13 mouse cellular contexts compared by ENCODE assay signal in genomic region chr15:4033168-4034004, GRCm38 (mm10). TPM values are rescaled to one million over a fixed set of nuclear protein-coding genes. Genes with fewer than 3 reads are reported as not detected.
DNase-seq lines count a peak whose midpoint lies in the region; ATAC-seq and TF ChIP-seq lines count a peak whose summit lies in the region.
"Had no signal": no experiment of that assay in that cellular context is flagged by ENCODE, and none has a peak within 500 bp of the region (broad histone marks: within the 10 kb centered on the region; RNA-seq: fewer than 3 reads in every experiment).

No protein-coding gene starts in this region.

- WGBS in heart, adult 2 months: 51% methylated on average over 3 of the region's 3 CpGs
- WGBS in heart, embryonic 11.5 days (ENCODE audit: insufficient replicate concordance): 56% methylated on average over 3 of the region's 3 CpGs
- 52% methylated on average over 3 of the region's 3 CpGs for WGBS in heart, postnatal 0 days
- 33% methylated on average over 3 of the region's 3 CpGs for WGBS in small intestine, adult 2 months

- H3K4me2 ChIP-seq in heart, embryonic 11.5 days: no peak overlapping the region
- no peak overlapping the region for H3K4me2 ChIP-seq in heart, postnatal 0 days (ENCODE audit: low read depth, low read length)
- H3K4me2 ChIP-seq: embryonic facial prominence, embryonic 12.5 days; hindbrain, embryonic 15.5 days; liver, embryonic 11.5 days had no signal

- no peak overlapping the region for H3K9ac ChIP-seq in heart, adult 2 months (ENCODE audit: low read depth, low read length)
- H3K9ac ChIP-seq in heart, embryonic 11.5 days (ENCODE audit: low read depth, low read length): no peak overlapping the region
- no peak overlapping the region for H3K9ac ChIP-seq in heart, postnatal 0 days (replicated peaks; ENCODE audit: low read depth, low read length)
- H3K9ac ChIP-seq: embryonic facial prominence, embryonic 12.5 days; hindbrain, embryonic 15.5 days had no signal

- no peak for TF ChIP-seq POLR2A in heart, adult 2 months (IDR thresholded peaks at IDR 0.05; ENCODE audit: insufficient read depth, low read depth, low read length)
- no peak for TF ChIP-seq POLR2A in small intestine, adult 2 months (IDR thresholded peaks at IDR 0.05; ENCODE audit: low read depth, low read length)

- peak overlapping the region; percentile 75 for H3K27ac ChIP-seq in heart, adult 2 months
- no peak overlapping the region for H3K27ac ChIP-seq in heart, embryonic 11.5 days (ENCODE audit: low read depth, low read length)
- peak overlapping the region; percentile 65 for H3K27ac ChIP-seq in heart, postnatal 0 days (ENCODE audit: low read depth)
- H3K27ac ChIP-seq in small intestine, adult 2 months (ENCODE audit: insufficient read depth, low read depth, low read length): peak overlapping the region; percentile 70
- H3K27ac ChIP-seq: embryonic facial prominence, embryonic 12.5 days; hindbrain, embryonic 15.5 days had no signal

- intact Hi-C loops in heart, adult 2 months (cut with DNase I): no loop called here

- DNase-seq in heart, adult 2 months: no peak
- DNase-seq in kidney, postnatal 36 days: peak; percentile 19 to 37
- DNase-seq in kidney, postnatal 10 days: no peak
- DNase-seq in heart, postnatal 0 days (ENCODE audit: low spot score): peak; percentile 59
- no peak for DNase-seq in c-Kit-positive CD71-positive TER-119-positive erythroid progenitor cells, embryonic 14.5 days (ENCODE audit: low spot score)
- DNase-seq: adrenal gland, adult 2 months; layer of hippocampus, adult 9-11 months had no signal

- no peak for TF ChIP-seq CTCF in heart, adult 2 months (IDR thresholded peaks at IDR 0.05)
- TF ChIP-seq CTCF in heart, postnatal 0 days (IDR thresholded peaks at IDR 0.05; ENCODE audit: low read depth): no peak
- no peak for TF ChIP-seq CTCF in small intestine, adult 2 months (IDR thresholded peaks at IDR 0.05; ENCODE audit: extremely low read depth, insufficient read length, insufficient replicate concordance, low read depth, low read length)

- H3K79me2 ChIP-seq in heart, adult 2 months (replicated peaks; ENCODE audit: control insufficient read depth, insufficient read depth, low read length): no peaks in the 10 kb centered on the region; the same call in 1 of the 2 replicates

- TF ChIP-seq EP300 in heart, adult 2 months (IDR thresholded peaks at IDR 0.05; ENCODE audit: insufficient read depth, low read depth, low read length): no peak
- no peak for TF ChIP-seq EP300 in heart, postnatal 0 days (IDR thresholded peaks at IDR 0.05; ENCODE audit: low read depth)

- H3K36me3 ChIP-seq in heart, adult 2 months (ENCODE audit: control insufficient read depth, insufficient read depth, low read length): peaks cover 32% of the 10 kb centered on the region
- peaks cover 3% of the 10 kb centered on the region; the same call in 1 of the 2 replicates for H3K36me3 ChIP-seq in heart, embryonic 11.5 days (ENCODE audit: control insufficient read depth, insufficient read depth, low read length)
- peaks cover 23% of the 10 kb centered on the region for H3K36me3 ChIP-seq in heart, postnatal 0 days (replicated peaks; ENCODE audit: control insufficient read depth, insufficient read depth, low read length)
- H3K36me3 ChIP-seq in small intestine, adult 2 months (ENCODE audit: control insufficient read depth, insufficient read depth, low read length): peaks cover 6% of the 10 kb centered on the region

- no peak for ATAC-seq in heart, embryonic 11.5 days (replicated peaks; ENCODE audit: insufficient number of reproducible peaks, low FRiP score, low TSS enrichment)
- ATAC-seq in heart, postnatal 0 days (ENCODE audit: insufficient read depth, low read depth): peak; percentile 65; the same call in 1 of the 2 replicates

- no peak overlapping the region for H3K4me3 ChIP-seq in heart, adult 2 months
- H3K4me3 ChIP-seq in heart, embryonic 11.5 days (ENCODE audit: low read depth, low read length): no peak overlapping the region
- H3K4me3 ChIP-seq in heart, postnatal 0 days (ENCODE audit: low read depth, low read length): no peak overlapping the region
- H3K4me3 ChIP-seq in small intestine, adult 2 months (ENCODE audit: low read depth, low read length): no peak overlapping the region
- H3K4me3 ChIP-seq: embryonic facial prominence, embryonic 12.5 days; hindbrain, embryonic 15.5 days had no signal

- H3K9me3 ChIP-seq in heart, embryonic 11.5 days (replicated peaks; ENCODE audit: control insufficient read depth, low read length): no peaks in the 10 kb centered on the region
- no peaks in the 10 kb centered on the region for H3K9me3 ChIP-seq in heart, postnatal 0 days (replicated peaks; ENCODE audit: control insufficient read depth, low read length)
- H3K9me3 ChIP-seq: embryonic facial prominence, embryonic 12.5 days; hindbrain, embryonic 15.5 days had no signal

- H3K4me1 ChIP-seq in heart, adult 2 months (ENCODE audit: control insufficient read depth, insufficient read depth, low read length): peaks cover 3% of the 10 kb centered on the region
- peaks cover 24% of the 10 kb centered on the region for H3K4me1 ChIP-seq in heart, embryonic 11.5 days (ENCODE audit: control insufficient read depth, insufficient read depth, low read length)
- peaks cover 36% of the 10 kb centered on the region for H3K4me1 ChIP-seq in heart, postnatal 0 days (ENCODE audit: control insufficient read depth, insufficient read depth)
- H3K4me1 ChIP-seq in small intestine, adult 2 months (ENCODE audit: control insufficient read depth, insufficient read depth, insufficient read length, low read length): peaks cover 9% of the 10 kb centered on the region; the same call in 1 of the 2 replicates

- H3K27me3 ChIP-seq in heart, adult 2 months (ENCODE audit: control insufficient read depth, insufficient read depth, low read length): no peaks in the 10 kb centered on the region
- H3K27me3 ChIP-seq in heart, embryonic 11.5 days (ENCODE audit: control insufficient read depth, insufficient read depth, low read length): no peaks in the 10 kb centered on the region
- no peaks in the 10 kb centered on the region for H3K27me3 ChIP-seq in heart, postnatal 0 days (ENCODE audit: control insufficient read depth, insufficient read depth, low read length)
- H3K27me3 ChIP-seq in small intestine, adult 2 months (ENCODE audit: control insufficient read depth, insufficient read depth, low read length): no peaks in the 10 kb centered on the region
- H3K27me3 ChIP-seq: CH12.LX; embryonic facial prominence, embryonic 12.5 days; hindbrain, embryonic 15.5 days had no signal

RNA-seq across cellular contexts. Expression of gene Oxct1, which starts 7.2 kb away (rescaled TPM):
- 1,000 to 10,000 TPM; 1,394 to 1,524 TPM for total RNA-seq in heart, adult 2 months (2021)
- 304 and 520 TPM in 2 replicates for polyA plus RNA-seq in heart, adult 2 months (2012; rRNA removed)
- 272 and 282 TPM in 2 replicates for polyA plus RNA-seq in heart, embryonic 11.5 days (2014; fragmentation: Nextera tagmentation; extraction: Ambion mirVana)
- 262 and 335 TPM in 2 replicates for total RNA-seq in heart, postnatal 0 days (2014; rRNA removed; ENCODE audit: low replicate concordance)
- 301 and 332 TPM in 2 replicates for polyA plus RNA-seq in heart, postnatal 0 days (2015; fragmentation: Nextera tagmentation; extraction: Ambion mirVana)
- polyA plus RNA-seq in small intestine, adult 2 months (2012; rRNA removed): 20.7 and 29.4 TPM in 2 replicates

RNA-seq across cellular contexts. Expression of gene AW549877, which starts 37.8 kb away (rescaled TPM):
- 10 to 100 TPM; 19.3 to 21.2 TPM for total RNA-seq in heart, adult 2 months (2021)
- polyA plus RNA-seq in heart, adult 2 months (2012; rRNA removed): 11.7 and 30.0 TPM in 2 replicates
- 36.7 and 43.2 TPM in 2 replicates for polyA plus RNA-seq in heart, embryonic 11.5 days (2014; fragmentation: Nextera tagmentation; extraction: Ambion mirVana)
- 16.3 and 16.4 TPM in 2 replicates for total RNA-seq in heart, postnatal 0 days (2014; rRNA removed; ENCODE audit: low replicate concordance)
- polyA plus RNA-seq in heart, postnatal 0 days (2015; fragmentation: Nextera tagmentation; extraction: Ambion mirVana): 11.7 and 12.5 TPM in 2 replicates
- polyA plus RNA-seq in small intestine, adult 2 months (2012; rRNA removed): 1.2 and 3.0 TPM in 2 replicates

RNA-seq across cellular contexts. Expression of gene Fbxo4, which starts 54.0 kb away (rescaled TPM):
- 1 to 10 TPM; 6.7 to 8.1 TPM for total RNA-seq in heart, adult 2 months (2021)
- 6.0 and 9.9 TPM in 2 replicates for polyA plus RNA-seq in heart, adult 2 months (2012; rRNA removed)
- 11.1 and 12.3 TPM in 2 replicates for polyA plus RNA-seq in heart, embryonic 11.5 days (2014; fragmentation: Nextera tagmentation; extraction: Ambion mirVana)
- total RNA-seq in heart, postnatal 0 days (2014; rRNA removed; ENCODE audit: low replicate concordance): 8.6 and 16.6 TPM in 2 replicates
- polyA plus RNA-seq in heart, postnatal 0 days (2015; fragmentation: Nextera tagmentation; extraction: Ambion mirVana): 15.4 and 16.5 TPM in 2 replicates
- 6.1 and 10.8 TPM in 2 replicates for polyA plus RNA-seq in small intestine, adult 2 months (2012; rRNA removed)

Comparison
In these comparisons a context has a peak if more than half of its experiments do, and no peak if none do; other contexts are left out.
1. DNase-seq: peak in kidney, postnatal 36 days (2 of 2) and heart, postnatal 0 days (single experiment); none in heart, adult 2 months (0 of 2), kidney, postnatal 10 days (single experiment) and c-Kit-positive CD71-positive TER-119-positive erythroid progenitor cells, embryonic 14.5 days (single experiment).